Mouse (Mus musculus) midbrain, embryonic 16.5 days (tissue): ENCODE measurements around the gene Cckar. TPM values are rescaled to one million over a fixed set of nuclear protein-coding genes. Genes with fewer than 3 reads are reported as not detected.
A peak's percentile ranks its signal among the peaks of the same experiment; 100 is the strongest.

Experiments used
- ATAC-seq: fragments of 200-750 bp; cut with Nextera tagmentation; 2 replicates; pipeline ENCODE4 v1.8.0; 2017; ENCODE audit warnings: moderate TSS enrichment
- H3K27ac ChIP-seq: fragments of 300-500 bp; sonication (generic); 2 replicates; pipeline ENCODE4 v1.5.1; 2014; ENCODE audit warnings: mild to moderate bottlenecking, low read length, mixed read lengths
- H3K27me3 ChIP-seq: fragments of 300-500 bp; sonication (generic); 2 replicates; pipeline ENCODE4 v1.6.1; 2014; ENCODE audit warnings: low read depth, low read length, mixed read lengths; ENCODE audit not compliant: control insufficient read depth, insufficient read depth
- H3K36me3 ChIP-seq: fragments of 300-500 bp; sonication (generic); 2 replicates; pipeline ENCODE4 v1.6.1; 2014; ENCODE audit warnings: mild to moderate bottlenecking, low read length, moderate library complexity, mixed read lengths; ENCODE audit not compliant: control insufficient read depth, insufficient read depth
- H3K4me1 ChIP-seq: fragments of 300-500 bp; sonication (generic); 2 replicates; pipeline ENCODE4 v1.6.1; 2014; ENCODE audit warnings: mild to moderate bottlenecking, low read length, mixed read lengths; ENCODE audit not compliant: control insufficient read depth, insufficient read depth
- H3K4me2 ChIP-seq: fragments of 300-500 bp; sonication (generic); 2 replicates; pipeline ENCODE4 v1.6.1; 2014; ENCODE audit warnings: mild to moderate bottlenecking, low read length, mixed read lengths
- H3K4me3 ChIP-seq: fragments of 300-500 bp; sonication (generic); 2 replicates; pipeline ENCODE4 v1.5.1; 2014; ENCODE audit warnings: low read depth, mild to moderate bottlenecking, low read length, moderate library complexity, mixed read lengths
- H3K9ac ChIP-seq: fragments of 300-500 bp; sonication (generic); 2 replicates; pipeline ENCODE4 v1.6.1; 2014; ENCODE audit warnings: low read depth, low read length, mixed read lengths
- H3K9me3 ChIP-seq: fragments of 300-500 bp; sonication (generic); replicated peaks from 2 replicates; pipeline ENCODE4 v1.6.1; 2014; ENCODE audit warnings: mild to moderate bottlenecking, low read length, mixed read lengths; ENCODE audit not compliant: control insufficient read depth, poor library complexity, severe bottlenecking
- WGBS: fragments of 180-500 bp; shearing (Covaris S2); extraction: QIAGEN DNeasy Blood & Tissue Kit; methylation state at CpG from one replicate; pipeline ENCODE4 v1.1.7; 2014; 5-methylcytosine and 5-hydroxymethylcytosine counted together
- polyA plus RNA-seq: library from polyadenylated mRNA; unstranded; fragments of >200 nt; fragmentation: Nextera tagmentation; extraction: Ambion mirVana; gene quantifications from 2 replicates; pipeline ENCODE4 v1.2.1, GENCODE M21; 2015

The Cckar gene
- 0.88 and 0.97 TPM in 2 replicates for polyA plus RNA-seq

- peaks cover 18% of the 10 kb centered on the region for H3K4me1 ChIP-seq
- H3K36me3 ChIP-seq = no peaks in the 10 kb centered on the region
- H3K9me3 ChIP-seq = no peaks in the 10 kb centered on the region
- no peak within 1 kb of the TSS for H3K27ac ChIP-seq
- H3K4me3 ChIP-seq = no peak within 1 kb of the TSS
- peak within 1 kb of the TSS; percentile 27 for H3K4me2 ChIP-seq
- ATAC-seq = peak; percentile 84
- H3K27me3 ChIP-seq = no peaks in the 10 kb centered on the region
- H3K9ac ChIP-seq = no peak within 1 kb of the TSS; the same call in 1 of the 2 replicates
- 18% methylated on average over 11 of the region's 11 CpGs for WGBS
Measured at GRCm38 (mm10) chr5:53707235-53708177, at the start of gene Cckar. Gene Cckar, minus strand, starts transcription at chr5:53707705.

GRCm38 (mm10) chr5:53744061-53744460 is 36.6 kb upstream of the Cckar start:
- whole genome bisulfite sequencing = 97% methylated on average over 2 of the region's 2 CpGs
- no peak overlapping the region for H3K27ac ChIP-seq
- H3K4me1 ChIP-seq = no peaks in the 10 kb centered on the region
- no peaks in the 10 kb centered on the region for H3K27me3 ChIP-seq
- no peak overlapping the region for H3K4me2 ChIP-seq
- no peak for ATAC-seq
- H3K9ac ChIP-seq = no peak overlapping the region
- H3K9me3 ChIP-seq = no peaks in the 10 kb centered on the region
- no peak overlapping the region for H3K4me3 ChIP-seq
- H3K36me3 ChIP-seq = no peaks in the 10 kb centered on the region

- Histone ChIP-seq H3K4me1 (no peaks in the 10 kb centered on the region), H3K9me3 (no peaks in the 10 kb centered on the region), H3K4me3 (no peak overlapping the region), H3K4me2 (no peak overlapping the region), H3K27ac (no peak overlapping the region), H3K27me3 (no peaks in the 10 kb centered on the region), H3K9ac (no peak overlapping the region), H3K36me3 (no peaks in the 10 kb centered on the region)
- ATAC-seq = no peak
- 79% methylated on average over 10 of the region's 10 CpGs for WGBS
Measured at GRCm38 (mm10) chr5:53732933-53733332, 25.4 kb upstream of the Cckar start.

GRCm38 (mm10) chr5:53727606-53728005 is 20.1 kb upstream of the Cckar start:
- no peaks in the 10 kb centered on the region for H3K4me1 ChIP-seq
- no peaks in the 10 kb centered on the region for H3K9me3 ChIP-seq
- H3K4me2 ChIP-seq = no peak overlapping the region
- H3K4me3 ChIP-seq = no peak overlapping the region
- 89% methylated on average over 3 of the region's 3 CpGs for WGBS
- H3K9ac ChIP-seq = no peak overlapping the region
- ATAC-seq = no peak
- no peaks in the 10 kb centered on the region for H3K36me3 ChIP-seq
- no peaks in the 10 kb centered on the region for H3K27me3 ChIP-seq
- no peak overlapping the region for H3K27ac ChIP-seq

GRCm38 (mm10) chr5:53726011-53726410 is 18.5 kb upstream of the Cckar start:
- Histone ChIP-seq H3K4me2 (no peak overlapping the region), H3K4me1 (no peaks in the 10 kb centered on the region), H3K9me3 (no peaks in the 10 kb centered on the region), H3K9ac (no peak overlapping the region), H3K36me3 (no peaks in the 10 kb centered on the region), H3K27me3 (no peaks in the 10 kb centered on the region), H3K27ac (no peak overlapping the region), H3K4me3 (no peak overlapping the region)
- WGBS = 72% methylated on average over 5 of the region's 5 CpGs
- ATAC-seq = no peak

- ATAC-seq = no peak
- Histone ChIP-seq H3K36me3 (no peaks in the 10 kb centered on the region), H3K9me3 (no peaks in the 10 kb centered on the region), H3K4me2 (no peak overlapping the region), H3K27me3 (no peaks in the 10 kb centered on the region), H3K27ac (no peak overlapping the region), H3K9ac (no peak overlapping the region), H3K4me1 (no peaks in the 10 kb centered on the region), H3K4me3 (no peak overlapping the region)
- WGBS = 76% methylated on average over 5 of the region's 5 CpGs
Measured at GRCm38 (mm10) chr5:53716462-53716861, 9.0 kb upstream of the Cckar start.

- H3K27me3 ChIP-seq = no peaks in the 10 kb centered on the region
- H3K4me3 ChIP-seq = no peak overlapping the region
- H3K4me2 ChIP-seq = no peak overlapping the region
- no peak for ATAC-seq
- no peak overlapping the region for H3K9ac ChIP-seq
- H3K36me3 ChIP-seq = no peaks in the 10 kb centered on the region
- H3K9me3 ChIP-seq = no peaks in the 10 kb centered on the region
- H3K27ac ChIP-seq = no peak overlapping the region
- 48% methylated on average over 9 of the region's 9 CpGs for WGBS
- H3K4me1 ChIP-seq = peaks cover 16% of the 10 kb centered on the region
Measured at GRCm38 (mm10) chr5:53711277-53711676, 3.8 kb upstream of the Cckar start.

GRCm38 (mm10) chr5:53708191-53708590 is 686 bp upstream of the Cckar start:
- no peaks in the 10 kb centered on the region for H3K9me3 ChIP-seq
- ATAC-seq = no peak
- H3K36me3 ChIP-seq = no peaks in the 10 kb centered on the region
- no peak overlapping the region for H3K4me3 ChIP-seq
- peaks cover 18% of the 10 kb centered on the region for H3K4me1 ChIP-seq
- H3K9ac ChIP-seq = no peak overlapping the region
- H3K27me3 ChIP-seq = no peaks in the 10 kb centered on the region
- WGBS = 23% methylated on average over 4 of the region's 4 CpGs
- no peak overlapping the region for H3K27ac ChIP-seq
- H3K4me2 ChIP-seq = no peak overlapping the region

GRCm38 (mm10) chr5:53702686-53703085 is 4.8 kb downstream of the Cckar start:
- Histone ChIP-seq H3K9ac (no peak overlapping the region), H3K36me3 (no peaks in the 10 kb centered on the region), H3K4me2 (no peak overlapping the region), H3K27me3 (no peaks in the 10 kb centered on the region), H3K9me3 (no peaks in the 10 kb centered on the region), H3K27ac (no peak overlapping the region), H3K4me1 (peaks cover 14% of the 10 kb centered on the region), H3K4me3 (no peak overlapping the region)
- ATAC-seq = no peak
- 92% methylated on average over 14 of the region's 14 CpGs for WGBS
